Mouse (Mus musculus) heart, postnatal 14 days (tissue): ENCODE measurements at regions not wholly inside any gene's neighbourhood (a gene's known extent, or its start where the extent isn't known, plus 50 kb on each side); places are given as distances from the start of the nearest gene placed in this dataset.

ENCODE experiments used
- DNase-seq, 2 experiments: peaks; one replicate each; pipeline ENCODE4 v3.0.0; 2021 to 2022
- intact Hi-C: fragments of 180-260 bp; cut with DNase I; formaldehyde crosslinking; loops from one replicate; pipeline ENCODE4 v1.15.1; 2025

GRCm38 (mm10) chr5:45062567-45062966 is 263.1 kb upstream of the Ldb2 start:
- intact Hi-C loops: no loop called here
- DNase-seq: no peak

GRCm38 (mm10) chr5:45055276-45055959 is 255.9 kb upstream of the Ldb2 start:
- intact Hi-C loops: no loop called here
- no peak for DNase-seq

- intact Hi-C loops: no loop called here
- no peak for DNase-seq
These were observed 249.9 kb upstream of the Ldb2 start for GRCm38 (mm10) chr5:45049410-45049809.

GRCm38 (mm10) chr5:45042914-45043313 is 243.4 kb upstream of the Ldb2 start:
- no peak for DNase-seq
- intact Hi-C loops: no loop called here

GRCm38 (mm10) chr5:45036430-45036829 is 236.9 kb upstream of the Ldb2 start:
- DNase-seq: no peak
- intact Hi-C loops: no loop called here

- intact Hi-C loops: no loop called here
- no peak for DNase-seq
These were observed 233.7 kb upstream of the Ldb2 start for GRCm38 (mm10) chr5:45033146-45033545.

GRCm38 (mm10) chr5:45027876-45028275 is 228.4 kb upstream of the Ldb2 start:
- intact Hi-C loops: no loop called here
- no peak for DNase-seq

GRCm38 (mm10) chr5:45025383-45025782 is 225.9 kb upstream of the Ldb2 start:
- intact Hi-C loops: no loop called here
- DNase-seq: no peak

GRCm38 (mm10) chr5:45007930-45008329 is 208.4 kb upstream of the Ldb2 start:
- no peak for DNase-seq
- intact Hi-C loops: no loop called here

GRCm38 (mm10) chr5:45000996-45001395 is 201.5 kb upstream of the Ldb2 start:
- intact Hi-C loops: no loop called here
- no peak for DNase-seq

- DNase-seq: no peak
- intact Hi-C loops: no loop called here
These were observed 199.6 kb upstream of the Ldb2 start for GRCm38 (mm10) chr5:44999032-44999431.

GRCm38 (mm10) chr5:44975456-44976195 is 176.1 kb upstream of the Ldb2 start:
- DNase-seq: peak; percentile 2 to 18

GRCm38 (mm10) chr5:44943023-44943921 is 143.8 kb upstream of the Ldb2 start:
- intact Hi-C loops: no loop called here
- DNase-seq: no peak

More at GRCm38 (mm10) chr5:44975456-44976195, 176.1 kb upstream of the Ldb2 start:
- intact Hi-C loops: no loop called here

GRCm38 (mm10) chr5:44942575-44942974 is 143.1 kb upstream of the Ldb2 start:
- intact Hi-C loops: no loop called here
- DNase-seq: no peak

- no peak for DNase-seq
- intact Hi-C loops: no loop called here
These were observed 126.0 kb upstream of the Ldb2 start for GRCm38 (mm10) chr5:44925476-44925875.

GRCm38 (mm10) chr5:44922129-44922775 is 122.8 kb upstream of the Ldb2 start:
- intact Hi-C loops: no loop called here
- DNase-seq: no peak

- DNase-seq: no peak
- intact Hi-C loops: no loop called here
These were observed 118.3 kb upstream of the Ldb2 start for GRCm38 (mm10) chr5:44917816-44918213.

- intact Hi-C loops: no loop called here
- no peak for DNase-seq
These were observed 117.8 kb upstream of the Ldb2 start for GRCm38 (mm10) chr5:44917173-44917815.

GRCm38 (mm10) chr5:44902541-44902940 is 103.1 kb upstream of the Ldb2 start:
- no peak for DNase-seq

GRCm38 (mm10) chr5:44886566-44887070 is 87.1 kb upstream of the Ldb2 start:
- no peak for DNase-seq
- intact Hi-C loops: no loop called here

More at GRCm38 (mm10) chr5:44902541-44902940, 103.1 kb upstream of the Ldb2 start:
- intact Hi-C loops: no loop called here
